Mouse (Mus musculus): Measurements from ENCODE around the gene Cdc6. TPM values are rescaled to one million over a fixed set of nuclear protein-coding genes. Genes with fewer than 3 reads are reported as not detected.

Gene Cdc6
- polyA plus RNA-seq, 1 experiment = 0.65 TPM

GRCm38 (mm10) chr11:98889977-98890376 lies 17.6 kb upstream of the Cdc6 start:
- Histone ChIP-seq H3K27me3 (ENCODE audit: control insufficient read depth, insufficient read depth, low read length) (no peaks in the 10 kb centered on the region), H3K36me3 (ENCODE audit: control insufficient read depth, insufficient read depth, low read length) (peaks cover 80% of the 10 kb centered on the region), H3K27ac (ENCODE audit: insufficient read depth, low read depth, low read length) (no peak overlapping the region), H3K4me1 (ENCODE audit: control insufficient read depth, insufficient read depth, insufficient read length, low read length) (peaks cover 10% of the 10 kb centered on the region), H3K4me3 (ENCODE audit: low read depth, low read length) (no peak overlapping the region)
- no peak for TF ChIP-seq CTCF (IDR thresholded peaks at IDR 0.05; ENCODE audit: extremely low read depth, insufficient read length, insufficient replicate concordance, low read depth, low read length)
- no peak for TF ChIP-seq POLR2A (IDR thresholded peaks at IDR 0.05; ENCODE audit: low read depth, low read length)
- WGBS = 91% methylated on average over 5 of the region's 5 CpGs

- Histone ChIP-seq H3K27me3 (ENCODE audit: control insufficient read depth, insufficient read depth, low read length) (no peaks in the 10 kb centered on the region), H3K4me1 (ENCODE audit: control insufficient read depth, insufficient read depth, insufficient read length, low read length) (peaks cover 6% of the 10 kb centered on the region; the same call in 1 of the 2 replicates), H3K4me3 (ENCODE audit: low read depth, low read length) (no peak overlapping the region), H3K36me3 (ENCODE audit: control insufficient read depth, insufficient read depth, low read length) (peaks cover 87% of the 10 kb centered on the region), H3K27ac (ENCODE audit: insufficient read depth, low read depth, low read length) (no peak overlapping the region)
- 86% methylated on average over 5 of the region's 5 CpGs for WGBS
- TF ChIP-seq CTCF (IDR thresholded peaks at IDR 0.05; ENCODE audit: extremely low read depth, insufficient read length, insufficient replicate concordance, low read depth, low read length) = no peak
- no peak for TF ChIP-seq POLR2A (IDR thresholded peaks at IDR 0.05; ENCODE audit: low read depth, low read length)
Observed at GRCm38 (mm10) chr11:98892426-98892825, 15.2 kb upstream of the Cdc6 start.

DNA sequence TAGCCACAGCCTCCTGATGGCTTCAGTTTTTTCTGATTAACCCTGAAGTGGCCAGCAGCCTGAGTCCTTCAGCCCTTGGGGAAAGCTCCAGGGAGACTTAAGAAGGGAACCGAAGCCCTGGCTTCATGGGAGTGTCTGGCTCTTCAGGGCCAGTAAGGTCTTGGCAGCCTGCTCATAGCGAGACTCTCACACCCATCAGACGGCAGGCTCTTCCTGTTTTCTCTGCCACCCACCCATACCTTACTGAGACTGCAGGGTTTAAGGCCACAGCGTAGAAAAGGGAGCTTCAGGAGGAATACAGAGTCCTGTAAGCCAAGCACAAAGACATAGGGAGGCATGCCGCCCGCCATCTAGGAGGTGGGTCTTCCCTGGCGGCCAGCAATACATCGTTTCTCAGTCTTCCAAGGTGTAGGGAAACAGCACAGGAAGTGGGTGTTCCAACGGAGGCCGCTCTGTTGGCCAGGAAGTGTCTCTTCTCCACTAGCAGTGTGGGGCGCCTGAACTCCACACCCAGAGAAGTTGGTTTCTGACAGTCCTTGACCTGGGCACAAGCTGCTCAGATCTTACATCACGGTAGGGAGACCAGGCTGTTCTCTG lies 7.0 kb upstream of the Cdc6 start:
- Histone ChIP-seq H3K4me1 (ENCODE audit: control insufficient read depth, insufficient read depth, insufficient read length, low read length) (peaks cover 4% of the 10 kb centered on the region; the same call in 1 of the 2 replicates), H3K4me3 (ENCODE audit: low read depth, low read length) (no peak overlapping the region), H3K27ac (ENCODE audit: insufficient read depth, low read depth, low read length) (no peak overlapping the region), H3K36me3 (ENCODE audit: control insufficient read depth, insufficient read depth, low read length) (peaks cover 60% of the 10 kb centered on the region), H3K27me3 (ENCODE audit: control insufficient read depth, insufficient read depth, low read length) (no peaks in the 10 kb centered on the region)
- TF ChIP-seq POLR2A (IDR thresholded peaks at IDR 0.05; ENCODE audit: low read depth, low read length) (peak; percentile 23; the same call in 1 of the 2 replicates), CTCF (IDR thresholded peaks at IDR 0.05; ENCODE audit: extremely low read depth, insufficient read length, insufficient replicate concordance, low read depth, low read length) (no peak)
- WGBS = 75% methylated on average over 12 of the region's 12 CpGs

DNA sequence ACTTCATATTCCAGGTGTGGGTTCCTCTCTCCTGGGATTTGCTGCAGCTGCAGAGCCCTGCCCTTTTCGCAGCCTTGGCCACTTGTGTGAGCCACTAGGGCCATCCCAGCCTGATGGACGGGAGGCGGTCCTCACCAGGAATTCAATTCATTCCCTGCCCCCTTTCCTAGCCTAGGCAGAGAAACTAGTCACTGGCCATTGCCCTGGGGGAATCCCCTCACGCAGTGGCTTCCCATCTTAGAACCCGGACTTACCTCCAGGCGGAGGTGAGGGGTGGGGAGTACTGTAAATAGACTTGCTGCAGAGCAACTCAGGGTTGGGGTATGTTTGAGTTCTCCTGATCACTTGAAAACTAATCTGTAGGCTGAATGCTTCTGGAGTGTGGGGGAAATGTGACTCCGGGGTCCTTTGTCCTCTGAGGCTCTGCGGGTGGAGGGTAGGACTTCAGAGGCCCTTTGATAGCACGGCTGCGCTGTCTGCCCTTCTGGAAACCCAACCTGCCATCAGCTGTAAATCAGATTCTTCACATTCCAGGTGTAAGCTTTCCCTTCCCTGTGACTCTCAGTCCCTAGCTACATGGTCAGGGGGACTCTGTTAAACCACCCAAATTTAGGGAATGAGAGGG lies 4.9 kb upstream of the Cdc6 start:
- H3K27me3 ChIP-seq (ENCODE audit: control insufficient read depth, insufficient read depth, low read length) = no peaks in the 10 kb centered on the region
- H3K4me1 ChIP-seq (ENCODE audit: control insufficient read depth, insufficient read depth, insufficient read length, low read length) = peaks cover 17% of the 10 kb centered on the region; the same call in 1 of the 2 replicates
- H3K36me3 ChIP-seq (ENCODE audit: control insufficient read depth, insufficient read depth, low read length) = peaks cover 40% of the 10 kb centered on the region
- no peak overlapping the region for H3K4me3 ChIP-seq (ENCODE audit: low read depth, low read length)
- H3K27ac ChIP-seq (ENCODE audit: insufficient read depth, low read depth, low read length) = no peak overlapping the region
- TF ChIP-seq POLR2A (IDR thresholded peaks at IDR 0.05; ENCODE audit: low read depth, low read length) (no peak), CTCF (IDR thresholded peaks at IDR 0.05; ENCODE audit: extremely low read depth, insufficient read length, insufficient replicate concordance, low read depth, low read length) (no peak)
- 75% methylated on average over 10 of the region's 10 CpGs for WGBS

GRCm38 (mm10) chr11:98904577-98904976 lies 3.0 kb upstream of the Cdc6 start:
- WGBS = 28% methylated on average over 2 of the region's 2 CpGs
- peaks cover 20% of the 10 kb centered on the region for H3K4me1 ChIP-seq (ENCODE audit: control insufficient read depth, insufficient read depth, insufficient read length, low read length)
- peak overlapping the region; percentile 67 for H3K27ac ChIP-seq (ENCODE audit: insufficient read depth, low read depth, low read length)
- H3K27me3 ChIP-seq (ENCODE audit: control insufficient read depth, insufficient read depth, low read length) = no peaks in the 10 kb centered on the region
- H3K4me3 ChIP-seq (ENCODE audit: low read depth, low read length) = no peak overlapping the region
- TF ChIP-seq POLR2A (IDR thresholded peaks at IDR 0.05; ENCODE audit: low read depth, low read length) (no peak), CTCF (IDR thresholded peaks at IDR 0.05; ENCODE audit: extremely low read depth, insufficient read length, insufficient replicate concordance, low read depth, low read length) (no peak)
- H3K36me3 ChIP-seq (ENCODE audit: control insufficient read depth, insufficient read depth, low read length) = peaks cover 26% of the 10 kb centered on the region

DNA sequence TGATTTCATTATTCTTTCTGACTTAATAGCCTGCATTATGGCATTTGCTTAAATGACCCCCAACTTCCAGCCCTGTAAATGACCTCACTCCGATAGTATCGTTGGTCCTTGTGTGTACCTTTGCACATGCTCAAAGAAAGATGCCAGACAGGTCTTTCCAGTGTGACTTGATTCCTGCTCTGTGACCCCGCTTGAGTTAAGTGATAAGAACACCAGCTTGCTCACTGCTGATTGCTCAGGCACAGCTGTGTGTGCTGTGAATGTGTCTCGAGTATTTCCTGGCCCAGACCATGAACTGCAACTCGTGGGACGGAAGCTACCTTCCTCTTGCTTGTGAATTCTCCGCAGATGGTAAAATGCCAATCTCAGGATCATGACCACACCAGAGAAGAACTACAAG lies 2.6 kb upstream of the Cdc6 start:
- Histone ChIP-seq H3K36me3 (ENCODE audit: control insufficient read depth, insufficient read depth, low read length) (peaks cover 22% of the 10 kb centered on the region), H3K4me3 (ENCODE audit: low read depth, low read length) (no peak overlapping the region), H3K27me3 (ENCODE audit: control insufficient read depth, insufficient read depth, low read length) (no peaks in the 10 kb centered on the region), H3K4me1 (ENCODE audit: control insufficient read depth, insufficient read depth, insufficient read length, low read length) (peaks cover 20% of the 10 kb centered on the region), H3K27ac (ENCODE audit: insufficient read depth, low read depth, low read length) (peak overlapping the region; percentile 98)
- WGBS = 24% methylated on average over 7 of the region's 7 CpGs
- TF ChIP-seq CTCF (IDR thresholded peaks at IDR 0.05; ENCODE audit: extremely low read depth, insufficient read length, insufficient replicate concordance, low read depth, low read length) = no peak
- no peak for TF ChIP-seq POLR2A (IDR thresholded peaks at IDR 0.05; ENCODE audit: low read depth, low read length)

DNA sequence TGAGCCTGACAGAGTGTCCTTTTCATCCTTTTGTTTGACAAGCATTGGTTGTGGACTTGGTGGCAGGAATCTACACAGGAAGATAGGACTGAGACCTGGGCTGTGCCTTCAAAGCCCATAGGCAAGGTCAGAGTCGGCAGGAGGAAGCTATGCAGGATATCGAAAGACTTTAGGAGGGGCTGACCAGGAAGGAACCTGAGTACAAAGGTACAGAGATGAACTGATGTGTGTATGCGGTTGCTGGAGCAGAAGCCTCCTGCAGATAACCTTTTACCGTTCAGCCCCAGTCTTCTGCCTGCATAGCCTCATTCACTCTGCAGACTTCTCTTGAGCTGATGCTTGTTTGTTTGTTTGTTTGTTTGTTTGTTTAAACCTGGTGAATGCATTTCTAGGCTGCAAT lies 2.0 kb upstream of the Cdc6 start:
- TF ChIP-seq POLR2A (IDR thresholded peaks at IDR 0.05; ENCODE audit: low read depth, low read length) = no peak
- Histone ChIP-seq H3K27me3 (ENCODE audit: control insufficient read depth, insufficient read depth, low read length) (no peaks in the 10 kb centered on the region), H3K27ac (ENCODE audit: insufficient read depth, low read depth, low read length) (peak overlapping the region; percentile 98), H3K36me3 (ENCODE audit: control insufficient read depth, insufficient read depth, low read length) (peaks cover 16% of the 10 kb centered on the region), H3K4me3 (ENCODE audit: low read depth, low read length) (no peak overlapping the region), H3K4me1 (ENCODE audit: control insufficient read depth, insufficient read depth, insufficient read length, low read length) (peaks cover 20% of the 10 kb centered on the region)
- 23% methylated on average over 4 of the region's 4 CpGs for WGBS

Data from small intestine, adult 2 months (tissue).